Mouse (Mus musculus): ENCODE measurements around the gene Mamdc4. TPM values are rescaled to one million over a fixed set of nuclear protein-coding genes. Genes with fewer than 3 reads are reported as not detected.
"Not testable (repeated sequence)": the region's sequence is repeated elsewhere in the genome, so short reads cannot be mapped to it uniquely, and the experiment has no call there.

The Mamdc4 gene
- total RNA-seq, 2 experiments from 2014 or later = 2.3 to 2.5 TPM

DNA sequence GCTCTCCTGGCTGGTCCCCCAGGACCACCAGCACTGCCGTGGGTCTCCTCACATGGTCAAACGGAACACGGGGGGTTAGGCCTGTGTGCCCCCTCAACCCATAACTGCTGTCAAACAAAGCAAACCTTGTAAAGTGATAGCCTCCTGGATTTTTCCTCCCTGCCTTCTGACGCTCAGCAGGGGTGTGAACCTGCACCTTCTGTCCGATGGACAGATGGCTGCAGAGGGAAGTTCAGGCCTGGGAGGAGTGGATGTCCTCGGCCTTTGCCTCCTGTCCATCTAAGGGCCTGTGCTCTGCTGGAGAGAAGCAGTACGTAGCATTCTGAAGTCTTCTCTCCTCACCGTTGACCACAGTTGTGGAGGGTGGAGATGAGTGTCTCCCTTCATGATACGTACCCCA is 12.7 kb downstream of the Mamdc4 start:
- DNase-seq (ENCODE audit: low spot score in 2 of 2) = no peak

DNA sequence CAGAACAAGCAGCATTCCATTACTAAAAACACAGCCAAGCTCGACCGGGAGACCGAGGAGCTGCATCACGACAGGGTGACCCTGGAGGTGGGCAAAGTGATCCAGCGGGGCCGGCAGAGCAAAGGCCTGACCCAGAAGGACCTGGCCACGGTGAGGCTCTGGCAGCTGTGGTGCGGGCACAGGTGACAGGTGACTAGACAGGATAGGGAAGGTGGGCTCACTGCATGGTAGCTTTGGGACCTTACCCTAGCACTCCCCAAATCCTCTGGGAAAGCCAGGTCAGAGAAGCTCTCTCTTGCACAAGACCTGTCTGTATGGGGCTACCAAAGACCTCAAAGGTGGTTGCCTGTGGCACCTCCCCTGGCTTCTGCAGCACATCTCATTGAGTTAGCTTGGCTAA is 14.1 kb downstream of the Mamdc4 start:
- no peak for DNase-seq (ENCODE audit: low spot score in 2 of 2)

DNA sequence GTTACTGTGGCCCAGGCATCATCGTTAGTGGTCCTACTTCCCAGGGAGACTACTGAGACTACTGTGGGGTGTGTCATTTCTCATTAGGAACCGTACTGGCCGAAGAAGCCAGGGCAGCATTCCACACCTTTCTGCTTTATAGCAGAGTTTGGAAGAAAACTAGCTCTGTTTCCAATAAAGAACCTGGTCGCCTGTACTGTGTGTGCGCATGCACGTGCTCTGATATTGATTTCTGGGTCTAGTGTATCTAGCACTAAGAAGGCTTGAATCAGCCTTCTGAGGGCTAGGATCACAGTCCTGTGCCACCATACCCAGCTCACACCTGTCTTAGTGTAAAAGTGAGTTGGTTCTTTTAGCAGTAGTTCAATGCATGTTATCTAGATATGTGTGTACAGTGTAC is 15.9 kb downstream of the Mamdc4 start:
- no peak for DNase-seq (ENCODE audit: low spot score in 2 of 2)

GRCm38 (mm10) chr2:25557964-25558360 is 16.7 kb downstream of the Mamdc4 start:
- DNase-seq (ENCODE audit: low spot score in 2 of 2) = no peak

DNA sequence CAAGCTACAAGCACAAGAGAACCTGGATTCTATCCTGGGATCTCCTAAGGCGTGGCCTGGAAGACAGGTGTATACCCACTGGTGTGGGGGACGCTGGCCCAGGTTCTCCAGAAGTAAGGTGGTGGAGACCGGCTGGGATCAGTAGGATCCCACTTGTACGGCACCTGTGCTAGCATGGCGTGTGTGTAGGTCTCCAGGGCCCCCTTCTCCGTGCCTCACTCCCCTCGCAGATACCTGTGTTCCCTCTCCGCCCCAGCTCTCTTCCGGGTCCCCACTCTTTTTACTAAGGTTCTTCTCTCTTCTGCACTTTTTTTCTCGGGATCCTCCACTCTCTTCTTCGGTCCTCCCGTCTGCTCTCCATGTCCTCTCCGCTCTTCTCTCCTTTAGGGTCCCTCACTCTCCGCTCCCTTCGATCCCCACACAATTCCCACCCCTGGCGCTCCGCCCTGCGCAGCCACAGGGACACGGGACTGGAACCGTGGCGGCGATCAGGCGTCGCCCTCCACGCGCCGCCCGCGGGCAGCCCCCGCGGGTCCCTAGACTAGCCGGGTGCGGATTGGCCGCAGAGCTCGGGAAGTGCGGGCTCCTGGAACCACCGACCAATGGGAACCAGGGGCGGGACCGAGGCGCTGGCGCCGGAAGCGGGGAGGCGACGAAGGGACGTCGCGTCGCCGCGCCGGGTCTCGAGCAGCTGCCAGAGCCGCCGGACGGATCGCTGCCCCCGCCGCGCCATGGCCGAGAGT is 17.3 kb downstream of the Mamdc4 start, which contains the start of gene Edf1:
Gene Edf1, plus strand, starts transcription at position 627 of the 743 bp plus-strand sequence.
- peak; percentile 94 to 96 for DNase-seq (ENCODE audit: low spot score in 2 of 2)

DNA sequence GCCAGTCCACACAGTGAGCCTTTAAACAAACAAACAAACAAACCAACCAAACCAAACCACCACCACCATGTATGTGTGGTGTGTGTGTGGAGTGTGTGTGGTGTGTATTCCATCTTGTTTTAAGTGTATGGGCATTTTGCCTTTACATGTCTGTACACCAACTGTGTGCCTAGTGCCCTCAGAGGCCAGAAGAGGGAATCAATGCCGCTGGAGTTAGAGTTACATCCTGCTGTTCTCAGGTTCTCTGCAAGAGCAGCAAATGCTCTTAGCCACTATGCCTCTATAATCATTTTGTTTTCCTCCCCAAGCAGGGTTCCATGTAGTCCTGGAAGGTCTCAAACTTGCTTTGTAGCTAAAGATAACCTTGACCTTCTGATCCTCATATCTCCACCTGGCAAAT is 18.3 kb downstream of the Mamdc4 start:
- no peak for DNase-seq (ENCODE audit: low spot score in 2 of 2)

- DNase-seq (ENCODE audit: low spot score in 2 of 2) = not testable (repeated sequence)
Observed at GRCm38 (mm10) chr2:25555479-25555878, 19.2 kb downstream of the Mamdc4 start.

DNA sequence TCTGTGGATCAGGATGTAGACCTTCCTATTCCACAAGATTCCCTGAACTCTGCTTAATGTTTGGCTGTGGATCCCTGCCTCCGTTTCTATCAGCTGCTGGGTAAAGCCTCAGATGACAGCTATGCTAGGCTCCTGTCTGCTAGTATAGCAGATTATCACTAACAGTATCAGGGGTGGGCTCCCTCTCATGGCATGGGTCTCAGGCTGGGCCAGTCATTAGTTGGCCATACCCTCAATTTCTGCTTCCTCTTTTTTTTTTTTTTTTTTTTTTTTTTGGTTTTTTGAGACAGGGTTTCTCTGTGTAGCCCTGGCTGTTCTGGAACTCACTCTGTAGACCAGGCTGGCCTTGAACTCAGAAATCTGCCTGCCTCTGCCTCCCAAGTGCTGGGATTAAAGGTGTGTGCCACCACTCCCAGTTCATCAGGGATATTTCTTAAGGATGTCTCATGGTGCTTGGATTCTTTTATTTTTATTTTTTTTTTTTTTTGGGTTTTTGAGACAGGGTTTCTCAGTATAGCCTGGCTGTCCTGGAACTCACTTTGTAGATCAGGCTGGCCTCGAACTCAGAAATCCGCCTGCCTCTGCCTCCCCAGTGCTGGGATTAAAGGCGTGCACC is 21.4 kb downstream of the Mamdc4 start:
- not testable (repeated sequence) for DNase-seq (ENCODE audit: low spot score in 2 of 2)

GRCm38 (mm10) chr2:25551186-25551585 is 23.5 kb downstream of the Mamdc4 start:
- no peak for DNase-seq (ENCODE audit: low spot score in 2 of 2)

GRCm38 (mm10) chr2:25549021-25549991 is 25.3 kb downstream of the Mamdc4 start:
- DNase-seq (ENCODE audit: low spot score in 2 of 2) = no peak

DNA sequence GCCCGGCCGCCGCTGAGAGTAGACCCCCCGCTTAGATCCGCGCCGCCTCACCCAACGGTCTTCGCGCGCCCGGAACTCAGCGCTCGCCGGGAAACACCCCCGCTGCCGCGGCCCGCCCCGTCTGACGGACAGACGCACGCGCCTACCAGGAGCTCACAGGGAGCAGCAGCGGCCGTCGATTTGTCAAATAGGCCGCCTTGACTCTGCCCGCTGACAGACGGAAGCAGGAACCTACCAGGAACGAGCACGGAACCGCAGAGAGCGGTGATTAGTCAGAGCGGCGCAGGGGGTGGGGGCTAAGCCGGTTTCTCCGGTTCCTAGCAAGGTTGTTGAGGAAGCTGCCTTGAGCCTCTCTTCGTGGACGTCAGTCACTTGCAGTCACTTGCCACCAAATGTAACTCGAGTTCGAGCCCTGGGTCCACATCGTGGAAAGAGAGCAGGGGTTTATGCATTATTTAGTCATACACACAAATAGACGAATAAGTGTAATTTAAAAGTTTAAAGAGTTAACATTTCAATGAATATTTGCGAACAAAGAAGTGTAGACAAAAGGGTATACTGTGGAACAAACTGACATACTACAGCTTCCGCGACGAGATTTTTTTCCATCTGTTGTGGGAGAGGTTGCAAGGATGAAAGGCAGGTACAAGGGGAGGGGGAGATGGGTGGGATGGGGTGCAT is 27.7 kb downstream of the Mamdc4 start, which contains the start of gene Traf2:
Gene Traf2, minus strand, starts transcription at position 130 of the 681 bp plus-strand sequence.
- DNase-seq (ENCODE audit: low spot score in 2 of 2) = peak; percentile 96 to 99

GRCm38 (mm10) chr2:25545996-25546810 is 28.4 kb downstream of the Mamdc4 start:
- DNase-seq (ENCODE audit: low spot score in 2 of 2) = no peak

- DNase-seq (ENCODE audit: low spot score in 2 of 2) = no peak
Observed at GRCm38 (mm10) chr2:25541644-25542367, 32.8 kb downstream of the Mamdc4 start.

- DNase-seq (ENCODE audit: low spot score in 2 of 2) = no peak
Observed at GRCm38 (mm10) chr2:25540541-25540948, 34.1 kb downstream of the Mamdc4 start.

DNA sequence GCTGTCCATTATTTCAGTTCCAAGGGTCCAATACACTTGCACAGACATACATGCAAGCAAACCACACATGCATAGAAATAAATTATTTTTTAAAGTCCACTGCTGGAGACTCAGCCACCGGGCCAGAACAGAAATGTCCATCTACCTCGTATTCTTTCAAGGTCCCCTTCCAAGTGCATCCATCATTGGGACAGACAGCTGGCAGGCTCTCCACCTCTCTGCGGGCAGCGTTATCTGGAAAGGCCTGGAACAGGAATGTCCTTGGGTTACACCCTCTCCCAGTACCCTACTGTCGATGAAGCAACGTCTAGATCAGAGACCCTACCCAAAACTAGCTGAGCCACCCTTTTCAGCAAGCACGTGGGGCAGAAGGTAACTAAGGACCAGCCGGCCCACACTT is 38.1 kb downstream of the Mamdc4 start:
- no peak for DNase-seq (ENCODE audit: low spot score in 2 of 2)

GRCm38 (mm10) chr2:25534866-25535182 is 39.8 kb downstream of the Mamdc4 start:
- no peak for DNase-seq (ENCODE audit: low spot score in 2 of 2)

DNA sequence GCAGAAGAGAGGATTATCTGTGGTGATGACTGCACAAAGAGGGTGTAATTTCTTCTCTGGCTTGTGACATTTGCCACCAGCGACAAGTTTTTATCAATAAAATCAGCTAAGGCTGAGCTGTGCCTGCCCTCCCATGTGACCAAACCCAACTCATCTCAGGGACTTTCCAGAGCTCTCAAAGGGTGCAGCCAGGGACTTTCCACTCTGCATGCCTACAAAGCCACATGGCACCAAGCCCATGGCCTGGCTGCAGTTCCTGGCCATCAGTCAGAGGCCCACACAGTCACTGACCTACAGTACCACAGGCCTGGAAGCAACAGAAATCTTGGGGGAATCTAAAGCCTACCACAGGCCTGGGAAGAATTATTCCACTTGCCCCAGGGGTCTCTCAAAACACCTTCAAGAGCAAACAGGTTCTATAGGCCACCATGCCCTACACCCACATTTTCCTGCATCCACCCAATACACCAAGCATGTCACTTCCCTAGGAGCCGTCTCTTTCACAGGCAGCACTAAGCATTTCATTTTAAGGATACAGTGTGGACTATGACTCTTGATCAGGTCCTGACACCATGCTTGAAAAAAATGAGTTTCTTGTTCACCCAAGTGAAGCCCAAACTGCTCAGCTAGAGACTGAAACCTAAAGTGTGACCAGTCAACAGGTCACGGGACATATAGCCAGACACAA is 40.3 kb downstream of the Mamdc4 start:
- DNase-seq (ENCODE audit: low spot score in 2 of 2) = peak; percentile 40 to 68

GRCm38 (mm10) chr2:25533707-25534106 is 40.9 kb downstream of the Mamdc4 start:
- no peak for DNase-seq (ENCODE audit: low spot score in 2 of 2)
